Mouse (Mus musculus) ovary, postnatal 36 days (tissue): ENCODE measurements at regions not wholly inside any gene's neighbourhood (a gene's known extent, or its start where the extent isn't known, plus 50 kb on each side); places are given as distances from the start of the nearest gene placed in this dataset.

ENCODE experiments used
- DNase-seq: peaks from one replicate; pipeline ENCODE4 v3.0.0; 2022; ENCODE audit warnings: low spot score, mixed read lengths

GRCm38 (mm10) chr1:186444701-186445131 lies 261.1 kb downstream of the Tgfb2 start:
- peak; percentile 7 for DNase-seq

GRCm38 (mm10) chr1:186442160-186442559 lies 263.6 kb downstream of the Tgfb2 start:
- DNase-seq, result no peak

GRCm38 (mm10) chr1:186435336-186435972 lies 270.3 kb downstream of the Tgfb2 start:
- DNase-seq, result no peak

- DNase-seq, result no peak
These were observed 271.0 kb downstream of the Tgfb2 start for GRCm38 (mm10) chr1:186434782-186435181.

GRCm38 (mm10) chr1:186434007-186434406 lies 271.8 kb downstream of the Tgfb2 start:
- DNase-seq, result no peak

GRCm38 (mm10) chr1:186433169-186433665 lies 272.6 kb downstream of the Tgfb2 start:
- no peak for DNase-seq

- no peak for DNase-seq
These were observed 280.4 kb downstream of the Tgfb2 start for GRCm38 (mm10) chr1:186425421-186425820.

GRCm38 (mm10) chr1:186424084-186424483 lies 281.7 kb downstream of the Tgfb2 start:
- no peak for DNase-seq

GRCm38 (mm10) chr1:186417101-186417500 lies 288.7 kb downstream of the Tgfb2 start:
- DNase-seq, result no peak

- DNase-seq, result no peak
These were observed 290.5 kb downstream of the Tgfb2 start for GRCm38 (mm10) chr1:186415321-186415720.

GRCm38 (mm10) chr1:186413886-186414245 lies 291.9 kb downstream of the Tgfb2 start:
- DNase-seq, result no peak

- DNase-seq, result no peak
These were observed 292.5 kb downstream of the Tgfb2 start for GRCm38 (mm10) chr1:186413064-186413885.

GRCm38 (mm10) chr1:186412296-186412695 lies 293.5 kb downstream of the Tgfb2 start:
- DNase-seq, result no peak

GRCm38 (mm10) chr1:186408986-186409441 lies 291.9 kb upstream of the Lyplal1 start:
- no peak for DNase-seq

- no peak for DNase-seq
These were observed 290.5 kb upstream of the Lyplal1 start for GRCm38 (mm10) chr1:186407656-186408055.

GRCm38 (mm10) chr1:186405693-186406092 lies 288.6 kb upstream of the Lyplal1 start:
- DNase-seq, result no peak

GRCm38 (mm10) chr1:186399762-186400161 lies 282.7 kb upstream of the Lyplal1 start:
- peak; percentile 5 for DNase-seq

- no peak for DNase-seq
These were observed 275.9 kb upstream of the Lyplal1 start for GRCm38 (mm10) chr1:186393005-186393404.

- no peak for DNase-seq
These were observed 267.3 kb upstream of the Lyplal1 start for GRCm38 (mm10) chr1:186384440-186384839.

GRCm38 (mm10) chr1:186383453-186383852 lies 266.3 kb upstream of the Lyplal1 start:
- DNase-seq, result no peak

- DNase-seq, result no peak
These were observed 265.9 kb upstream of the Lyplal1 start for GRCm38 (mm10) chr1:186383006-186383405.

GRCm38 (mm10) chr1:186379938-186380847 lies 263.1 kb upstream of the Lyplal1 start:
- DNase-seq, result no peak
